Mouse (Mus musculus): ENCODE results near the gene Ifit1bl1. TPM values are rescaled to one million over a fixed set of nuclear protein-coding genes. Genes with fewer than 3 reads are reported as not detected.
"Not testable (repeated sequence)": the region's sequence is repeated elsewhere in the genome, so short reads cannot be mapped to it uniquely, and the experiment has no call there.

The Ifit1bl1 gene
- polyA plus RNA-seq, 1 experiment from 2014 or later = 1.3 TPM

DNA sequence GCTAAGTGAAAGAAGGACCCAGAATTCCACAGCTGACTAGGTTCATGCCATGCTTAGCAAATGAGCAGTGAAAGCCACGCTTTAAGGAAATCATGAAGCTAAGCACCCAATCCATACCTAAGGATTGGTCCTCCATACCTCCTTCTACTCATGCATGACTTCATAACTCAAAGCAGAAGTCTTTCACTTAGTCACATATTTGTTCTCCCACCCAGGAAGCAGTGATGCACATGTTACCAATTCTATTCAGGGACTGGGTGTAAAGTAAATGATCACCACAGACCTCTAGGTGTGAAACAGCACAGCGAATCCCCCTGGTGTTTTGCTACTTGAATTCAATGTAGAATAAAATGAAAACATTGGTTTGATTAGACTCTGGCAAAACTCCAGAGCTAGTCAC is 19.1 kb downstream of the Ifit1bl1 start:
- not testable (repeated sequence) for H3K27ac ChIP-seq (replicated peaks; ENCODE audit: low read depth, low read length); H3K4me3 ChIP-seq (replicated peaks; ENCODE audit: low read depth, low read length); H3K4me1 ChIP-seq (ENCODE audit: control insufficient read depth, insufficient read depth, low read length); H3K36me3 ChIP-seq (ENCODE audit: control insufficient read depth, insufficient read depth, low read length); H3K27me3 ChIP-seq (ENCODE audit: control insufficient read depth, insufficient read depth, low read length); H3K9me3 ChIP-seq (ENCODE audit: control insufficient read depth, low read length); H3K9ac ChIP-seq (replicated peaks; ENCODE audit: low read length); ATAC-seq (ENCODE audit: low FRiP score, low TSS enrichment); DNase-seq; H3K4me2 ChIP-seq (ENCODE audit: low read length)
- WGBS = 91% methylated on average over 2 of the region's 2 CpGs

DNA sequence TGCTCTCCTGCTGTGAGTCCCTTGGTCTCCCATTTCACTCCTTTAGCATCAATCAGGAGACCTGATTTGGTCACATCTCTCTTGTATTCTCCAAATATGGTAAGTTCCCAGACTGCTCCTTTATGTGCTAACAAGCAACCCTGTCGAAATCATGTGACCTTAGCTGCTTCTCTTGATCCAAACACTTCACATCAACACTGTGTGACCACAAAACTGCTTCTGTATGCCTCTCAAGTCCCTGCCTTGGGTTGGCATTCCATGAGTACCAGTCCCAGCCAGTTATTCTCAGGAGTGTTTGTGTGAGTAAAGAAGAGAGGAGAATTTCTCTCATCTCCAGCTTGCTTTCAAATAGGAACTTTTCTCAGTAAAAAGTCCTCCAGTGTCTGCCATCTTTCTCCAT is 24.6 kb downstream of the Ifit1bl1 start:
- Histone ChIP-seq H3K9me3 (ENCODE audit: control insufficient read depth, low read length) (no peaks in the 10 kb centered on the region), H3K4me3 (replicated peaks; ENCODE audit: low read depth, low read length) (no peak overlapping the region), H3K9ac (replicated peaks; ENCODE audit: low read length) (no peak overlapping the region), H3K27ac (replicated peaks; ENCODE audit: low read depth, low read length) (no peak overlapping the region), H3K4me2 (ENCODE audit: low read length) (no peak overlapping the region), H3K4me1 (ENCODE audit: control insufficient read depth, insufficient read depth, low read length) (no peaks in the 10 kb centered on the region), H3K36me3 (ENCODE audit: control insufficient read depth, insufficient read depth, low read length) (no peaks in the 10 kb centered on the region), H3K27me3 (ENCODE audit: control insufficient read depth, insufficient read depth, low read length) (no peaks in the 10 kb centered on the region)
- DNase-seq (no peak), ATAC-seq (ENCODE audit: low FRiP score, low TSS enrichment) (no peak)
- 68% methylated on average over 1 of the region's 1 CpGs for WGBS

DNA sequence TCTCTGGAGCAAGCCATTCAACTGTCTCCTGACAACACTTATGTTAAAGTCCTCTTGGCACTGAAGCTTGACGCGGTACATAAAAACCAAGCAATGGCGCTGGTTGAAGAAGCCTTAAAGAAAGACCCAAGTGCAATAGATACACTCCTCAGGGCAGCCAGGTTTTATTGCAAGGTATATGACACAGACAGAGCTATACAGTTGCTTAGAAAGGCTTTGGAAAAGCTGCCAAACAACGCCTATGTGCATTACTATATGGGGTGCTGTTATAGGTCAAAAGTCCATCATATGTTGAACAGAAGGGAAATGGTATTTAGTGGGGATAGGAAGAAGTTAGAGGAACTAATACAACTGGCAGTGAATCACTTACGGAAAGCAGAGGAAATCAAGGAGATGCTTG is 28.1 kb downstream of the Ifit1bl1 start:
- no peak overlapping the region for H3K9ac ChIP-seq (replicated peaks; ENCODE audit: low read length)
- WGBS = 96% methylated on average over 5 of the region's 5 CpGs

DNA sequence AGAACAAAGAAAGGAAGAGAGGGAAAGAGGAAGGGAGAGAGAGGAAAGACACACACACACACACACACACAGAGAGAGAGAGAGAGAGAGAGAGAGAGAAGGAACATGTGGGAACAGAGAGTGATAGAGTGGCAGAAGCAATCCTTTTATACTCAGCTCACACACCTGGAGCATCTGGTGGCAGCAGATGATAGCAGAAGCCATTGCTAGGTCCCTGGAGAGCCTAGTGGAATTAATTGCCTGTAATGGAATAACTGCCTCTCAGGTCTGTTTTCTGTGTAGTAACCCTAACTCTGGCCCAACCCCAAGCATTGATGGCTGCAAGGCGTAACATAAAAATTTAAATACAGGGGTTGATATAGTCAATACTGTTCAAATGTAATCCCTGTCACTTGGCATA is 30.7 kb downstream of the Ifit1bl1 start:
- Histone ChIP-seq H3K4me1 (ENCODE audit: control insufficient read depth, insufficient read depth, low read length) (no peaks in the 10 kb centered on the region), H3K4me2 (ENCODE audit: low read length) (no peak overlapping the region), H3K9me3 (ENCODE audit: control insufficient read depth, low read length) (no peaks in the 10 kb centered on the region), H3K4me3 (replicated peaks; ENCODE audit: low read depth, low read length) (no peak overlapping the region), H3K36me3 (ENCODE audit: control insufficient read depth, insufficient read depth, low read length) (no peaks in the 10 kb centered on the region), H3K27me3 (ENCODE audit: control insufficient read depth, insufficient read depth, low read length) (no peaks in the 10 kb centered on the region), H3K27ac (replicated peaks; ENCODE audit: low read depth, low read length) (no peak overlapping the region), H3K9ac (replicated peaks; ENCODE audit: low read length) (no peak overlapping the region)
- DNase-seq (peak; percentile 29), ATAC-seq (ENCODE audit: low FRiP score, low TSS enrichment) (no peak)
- 80% methylated on average over 1 of the region's 1 CpGs for WGBS

More for the DNA sequence above, 28.1 kb downstream of the Ifit1bl1 start:
- H3K4me2 ChIP-seq (ENCODE audit: low read length) = no peak overlapping the region
- no peaks in the 10 kb centered on the region for H3K9me3 ChIP-seq (ENCODE audit: control insufficient read depth, low read length)
- H3K36me3 ChIP-seq (ENCODE audit: control insufficient read depth, insufficient read depth, low read length) = no peaks in the 10 kb centered on the region
- DNase-seq (no peak), ATAC-seq (ENCODE audit: low FRiP score, low TSS enrichment) (no peak)
- no peaks in the 10 kb centered on the region for H3K4me1 ChIP-seq (ENCODE audit: control insufficient read depth, insufficient read depth, low read length)
- no peaks in the 10 kb centered on the region for H3K27me3 ChIP-seq (ENCODE audit: control insufficient read depth, insufficient read depth, low read length)
- H3K27ac ChIP-seq (replicated peaks; ENCODE audit: low read depth, low read length) = no peak overlapping the region
- no peak overlapping the region for H3K4me3 ChIP-seq (replicated peaks; ENCODE audit: low read depth, low read length)

DNA sequence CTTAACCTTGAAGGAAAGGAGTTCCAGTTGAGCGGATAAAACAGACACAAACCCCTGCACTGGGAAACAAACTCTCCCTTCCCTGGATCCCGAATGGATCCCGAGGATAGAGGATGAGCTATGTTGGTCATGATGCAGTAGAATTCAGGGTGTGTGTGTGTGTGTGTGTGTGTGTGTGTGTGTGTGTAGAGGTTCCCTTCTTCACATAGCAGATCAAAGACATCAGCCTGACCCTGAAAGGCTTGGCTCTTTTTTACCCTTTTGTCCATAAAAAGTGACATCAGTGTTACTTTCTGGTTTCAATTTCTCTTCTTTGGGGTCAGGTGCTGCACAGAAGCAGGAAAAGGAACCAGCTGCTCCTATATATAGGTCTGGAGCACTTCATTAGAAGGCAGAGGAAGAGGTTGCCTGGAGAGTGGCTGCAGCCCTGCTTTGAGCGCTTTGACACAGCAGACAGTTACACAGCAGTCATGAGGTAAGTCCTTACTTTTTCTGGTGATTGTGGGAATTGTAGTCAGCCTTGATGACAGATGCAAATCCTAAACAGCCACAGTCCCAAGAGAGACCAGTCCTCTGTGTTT is 31.8 kb downstream of the Ifit1bl1 start:
- no peak overlapping the region for H3K4me3 ChIP-seq (replicated peaks; ENCODE audit: low read depth, low read length)
- 60% methylated on average over 4 of the region's 4 CpGs for WGBS
- no peak overlapping the region for H3K9ac ChIP-seq (replicated peaks; ENCODE audit: low read length)
- no peaks in the 10 kb centered on the region for H3K27me3 ChIP-seq (ENCODE audit: control insufficient read depth, insufficient read depth, low read length)
- no peaks in the 10 kb centered on the region for H3K9me3 ChIP-seq (ENCODE audit: control insufficient read depth, low read length)
- ATAC-seq (ENCODE audit: low FRiP score, low TSS enrichment) (no peak), DNase-seq (no peak)
- H3K36me3 ChIP-seq (ENCODE audit: control insufficient read depth, insufficient read depth, low read length) = no peaks in the 10 kb centered on the region
- no peaks in the 10 kb centered on the region for H3K4me1 ChIP-seq (ENCODE audit: control insufficient read depth, insufficient read depth, low read length)
- H3K4me2 ChIP-seq (ENCODE audit: low read length) = no peak overlapping the region
- H3K27ac ChIP-seq (replicated peaks; ENCODE audit: low read depth, low read length) = no peak overlapping the region

DNA sequence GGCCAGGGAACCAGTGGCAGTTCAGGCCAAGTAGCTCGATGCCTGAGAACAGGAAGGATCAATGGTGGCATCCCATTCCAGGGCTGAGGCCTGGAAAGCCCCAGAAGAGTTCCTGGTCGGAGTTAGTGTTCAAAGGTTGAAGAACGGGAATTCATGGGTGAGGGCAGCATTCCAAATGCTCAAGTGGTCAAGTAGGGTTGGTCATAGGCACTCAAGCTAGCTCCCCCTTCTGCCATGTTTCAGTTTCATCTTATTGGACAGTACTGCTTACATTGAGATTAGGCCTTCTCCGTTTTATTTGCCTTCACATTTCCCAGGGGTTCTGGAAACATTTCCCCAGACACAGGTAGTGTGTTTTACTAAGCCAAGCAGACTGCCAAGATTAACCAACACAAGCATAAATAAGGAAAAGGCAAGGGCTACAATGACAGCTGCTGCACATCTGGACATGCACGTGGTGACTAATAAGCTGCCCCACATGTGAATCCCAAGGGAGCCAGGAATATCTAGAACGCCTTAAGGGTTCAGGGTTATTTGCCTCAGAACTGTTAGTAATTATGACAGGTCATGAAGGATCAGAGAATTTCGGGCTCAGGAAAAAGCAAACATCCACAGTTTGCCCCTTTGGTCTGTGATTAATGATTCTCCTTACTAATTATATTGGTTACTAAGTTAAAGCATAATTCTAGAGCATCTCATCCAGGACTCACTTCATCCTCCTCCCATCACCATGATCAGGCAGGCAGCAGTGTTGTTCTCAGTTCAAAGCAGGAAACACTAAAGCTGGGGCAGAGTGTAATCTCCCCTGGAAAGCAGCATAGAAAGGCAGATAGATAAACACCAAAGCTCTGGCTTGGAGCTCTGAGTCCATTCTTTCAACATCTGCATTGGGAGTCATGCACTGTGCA is 32.5 kb downstream of the Ifit1bl1 start:
- DNase-seq (no peak), ATAC-seq (ENCODE audit: low FRiP score, low TSS enrichment) (no peak)
- no peak overlapping the region for H3K4me2 ChIP-seq (ENCODE audit: low read length)
- H3K9me3 ChIP-seq (ENCODE audit: control insufficient read depth, low read length) = no peaks in the 10 kb centered on the region
- H3K9ac ChIP-seq (replicated peaks; ENCODE audit: low read length) = no peak overlapping the region
- WGBS = 80% methylated on average over 7 of the region's 7 CpGs
- no peaks in the 10 kb centered on the region for H3K4me1 ChIP-seq (ENCODE audit: control insufficient read depth, insufficient read depth, low read length)
- no peaks in the 10 kb centered on the region for H3K27me3 ChIP-seq (ENCODE audit: control insufficient read depth, insufficient read depth, low read length)
- H3K36me3 ChIP-seq (ENCODE audit: control insufficient read depth, insufficient read depth, low read length) = no peaks in the 10 kb centered on the region
- no peak overlapping the region for H3K27ac ChIP-seq (replicated peaks; ENCODE audit: low read depth, low read length)
- H3K4me3 ChIP-seq (replicated peaks; ENCODE audit: low read depth, low read length) = no peak overlapping the region

DNA sequence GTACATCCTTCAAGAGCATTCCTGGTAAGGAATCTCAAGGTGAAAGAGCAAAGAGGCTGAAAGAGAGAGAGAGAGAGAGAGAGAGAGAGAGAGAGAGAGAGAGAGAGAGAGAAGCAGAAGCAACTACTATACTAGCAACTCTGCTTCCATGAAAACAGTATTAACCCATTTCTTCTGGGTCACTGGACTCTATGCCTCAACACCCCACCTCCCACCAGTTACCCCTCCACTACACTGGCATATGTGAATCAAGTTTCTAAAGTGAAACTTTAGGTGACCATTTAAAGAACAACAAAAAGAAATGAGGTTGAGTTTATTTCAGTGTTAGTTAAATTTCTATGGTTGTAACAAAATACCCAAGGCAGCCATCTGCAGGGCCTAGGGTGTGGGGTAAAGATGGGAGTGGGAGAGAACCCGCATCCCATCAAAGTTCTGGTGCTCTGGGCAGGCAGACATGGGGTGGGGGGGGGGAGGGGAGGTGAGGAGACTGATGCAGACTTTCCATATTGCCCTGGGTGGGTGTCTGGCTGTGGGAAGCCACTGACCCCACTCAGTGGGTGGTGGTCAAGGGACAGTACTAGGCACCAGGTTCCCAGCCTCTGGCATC is 35.5 kb downstream of the Ifit1bl1 start:
- Histone ChIP-seq H3K4me1 (ENCODE audit: control insufficient read depth, insufficient read depth, low read length) (no peaks in the 10 kb centered on the region), H3K36me3 (ENCODE audit: control insufficient read depth, insufficient read depth, low read length) (no peaks in the 10 kb centered on the region), H3K4me2 (ENCODE audit: low read length) (no peak overlapping the region), H3K9me3 (ENCODE audit: control insufficient read depth, low read length) (no peaks in the 10 kb centered on the region), H3K4me3 (replicated peaks; ENCODE audit: low read depth, low read length) (no peak overlapping the region), H3K27ac (replicated peaks; ENCODE audit: low read depth, low read length) (no peak overlapping the region), H3K27me3 (ENCODE audit: control insufficient read depth, insufficient read depth, low read length) (no peaks in the 10 kb centered on the region), H3K9ac (replicated peaks; ENCODE audit: low read length) (no peak overlapping the region)
- 90% methylated on average over 1 of the region's 1 CpGs for WGBS
- no peak for ATAC-seq (ENCODE audit: low FRiP score, low TSS enrichment)
- no peak for DNase-seq

DNA sequence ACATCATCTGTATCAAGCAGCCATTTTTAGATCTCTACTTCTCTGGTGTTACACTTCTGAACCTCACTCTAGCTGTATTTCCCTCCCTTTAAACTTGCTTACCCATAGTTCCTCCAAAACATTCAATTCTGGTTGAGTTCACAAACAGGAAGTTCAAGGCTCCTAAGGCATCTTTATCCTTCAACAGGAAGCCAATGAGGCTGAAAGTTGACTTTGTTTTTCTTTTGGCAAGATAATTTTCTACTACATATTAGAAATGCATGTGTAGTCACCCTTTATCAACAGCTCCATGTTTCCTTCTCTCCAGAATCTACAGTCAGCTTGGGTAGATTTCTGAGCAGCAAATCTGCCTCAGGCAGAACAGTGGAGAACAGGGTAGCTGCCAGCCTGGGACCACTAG is 39.2 kb downstream of the Ifit1bl1 start:
- Histone ChIP-seq H3K36me3 (ENCODE audit: control insufficient read depth, insufficient read depth, low read length) (no peaks in the 10 kb centered on the region), H3K4me2 (ENCODE audit: low read length) (no peak overlapping the region), H3K27ac (replicated peaks; ENCODE audit: low read depth, low read length) (no peak overlapping the region), H3K4me1 (ENCODE audit: control insufficient read depth, insufficient read depth, low read length) (no peaks in the 10 kb centered on the region), H3K4me3 (replicated peaks; ENCODE audit: low read depth, low read length) (no peak overlapping the region), H3K9me3 (ENCODE audit: control insufficient read depth, low read length) (no peaks in the 10 kb centered on the region), H3K27me3 (ENCODE audit: control insufficient read depth, insufficient read depth, low read length) (no peaks in the 10 kb centered on the region), H3K9ac (replicated peaks; ENCODE audit: low read length) (no peak overlapping the region)
- ATAC-seq (ENCODE audit: low FRiP score, low TSS enrichment) (no peak), DNase-seq (no peak)

All from midbrain, embryonic 14.5 days (tissue).